23 mouse cellular contexts compared by ENCODE assay signal in the genomic region with DNA sequence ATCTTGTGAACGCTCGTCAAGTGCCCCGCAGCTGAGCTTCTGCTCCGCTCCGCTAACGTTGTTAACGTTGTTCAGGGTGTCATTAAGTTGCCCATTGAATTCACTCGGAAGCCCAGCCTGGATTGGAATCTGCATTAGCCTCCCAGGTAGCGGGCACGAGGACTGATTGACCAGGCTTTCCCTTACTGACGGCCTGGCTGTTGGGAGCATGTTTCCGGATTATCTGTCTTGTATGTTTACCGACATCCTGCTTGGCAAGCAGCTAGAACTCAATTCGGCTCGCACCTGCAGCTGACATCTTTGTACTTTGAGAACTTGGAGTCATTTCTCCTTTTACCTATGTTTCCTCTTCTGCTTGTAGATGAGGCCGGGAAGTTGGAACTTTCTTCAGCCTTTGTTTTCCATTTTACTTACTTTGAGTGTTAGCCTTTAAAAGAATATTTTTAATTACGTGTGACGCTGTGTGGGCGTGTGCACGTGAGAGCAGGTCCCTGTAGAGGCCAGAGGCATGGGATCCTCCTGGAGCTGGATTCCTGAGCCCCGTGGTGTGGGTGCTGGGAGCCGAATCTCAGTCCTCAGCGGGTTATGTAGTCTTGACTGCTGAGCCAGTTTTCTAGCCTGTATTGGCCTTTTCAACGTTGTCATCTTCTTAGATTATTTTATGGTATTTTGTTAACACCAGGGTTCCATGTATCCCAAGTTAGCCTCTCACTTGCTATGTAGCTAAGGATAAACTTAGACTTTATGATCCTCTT. TPM values are rescaled to one million over a fixed set of nuclear protein-coding genes. Genes with fewer than 3 reads are reported as not detected.
DNase-seq lines count a peak whose midpoint lies in the region; ATAC-seq and TF ChIP-seq lines count a peak whose summit lies in the region.
"Had no signal": no experiment of that assay in that cellular context is flagged by ENCODE, and none has a peak within 500 bp of the region (broad histone marks: within the 10 kb centered on the region; RNA-seq: fewer than 3 reads in every experiment).

No protein-coding gene starts in this region.

- H3K4me1 ChIP-seq in megakaryocyte, embryonic 14.5 days = peaks cover 23% of the 10 kb centered on the region
- peaks cover 12% of the 10 kb centered on the region; the same call in 1 of the 2 replicates for H3K4me1 ChIP-seq in liver, embryonic 11.5 days (replicated peaks; ENCODE audit: control insufficient read depth, insufficient read depth, low read length)
- peaks cover 11% of the 10 kb centered on the region for H3K4me1 ChIP-seq in liver, postnatal 0 days (ENCODE audit: insufficient read depth)
- peaks cover 10% of the 10 kb centered on the region for H3K4me1 ChIP-seq in hindbrain, embryonic 16.5 days (ENCODE audit: control insufficient read depth, insufficient read depth, low read depth, low read length)
- H3K4me1 ChIP-seq: stomach, embryonic 15.5 days had no signal

- TF ChIP-seq EP300 in liver, postnatal 0 days (IDR thresholded peaks at IDR 0.05; ENCODE audit: low read depth) = no peak

- peak; percentile 73 for DNase-seq in heart, adult 11 months
- no peak for DNase-seq in heart, postnatal 14 days
- no peak for DNase-seq in liver, embryonic 11.5 days (ENCODE audit: low spot score)
- DNase-seq in liver, postnatal 0 days = no peak
- no peak for DNase-seq in left cerebral cortex, postnatal 10 days (ENCODE audit: extremely low spot score in 1 of 2, low spot score in 2 of 2)
- DNase-seq: cerebellum, adult 18-20 months; cerebellum, postnatal 36 days; gastrocnemius, postnatal 10 days; kidney, adult 18-20 months; layer of hippocampus, adult 9-11 months had no signal

- no peaks in the 10 kb centered on the region for H3K27me3 ChIP-seq in megakaryocyte, embryonic 14.5 days (replicated peaks)
- H3K27me3 ChIP-seq in liver, embryonic 11.5 days (replicated peaks; ENCODE audit: control insufficient read depth, insufficient read depth, low read length) = no peaks in the 10 kb centered on the region
- no peaks in the 10 kb centered on the region for H3K27me3 ChIP-seq in liver, postnatal 0 days (ENCODE audit: insufficient read depth, low read length)
- H3K27me3 ChIP-seq in hindbrain, embryonic 16.5 days (replicated peaks; ENCODE audit: control insufficient read depth, insufficient read depth, low read length) = no peaks in the 10 kb centered on the region
- H3K27me3 ChIP-seq: embryonic facial prominence, embryonic 15.5 days; hindbrain, embryonic 12.5 days; Patski; stomach, embryonic 15.5 days had no signal

- H3K36me3 ChIP-seq in megakaryocyte, embryonic 14.5 days (replicated peaks; ENCODE audit: low read length) = peaks cover 8% of the 10 kb centered on the region
- no peaks in the 10 kb centered on the region for H3K36me3 ChIP-seq in liver, embryonic 11.5 days (ENCODE audit: control insufficient read depth, insufficient read depth, low read length)
- 0 out of 2 replicates have a peak, but pooled peaks cover 2% of the 10 kb centered on the region for H3K36me3 ChIP-seq in liver, postnatal 0 days (replicated peaks; ENCODE audit: insufficient read depth, low read length)
- H3K36me3 ChIP-seq in hindbrain, embryonic 16.5 days (ENCODE audit: control insufficient read depth, insufficient read depth, low read length) = no peaks in the 10 kb centered on the region
- H3K36me3 ChIP-seq: embryonic facial prominence, embryonic 15.5 days; forebrain, embryonic 10.5 days; hindbrain, embryonic 12.5 days; stomach, embryonic 15.5 days had no signal

- H3K4me3 ChIP-seq in megakaryocyte, embryonic 14.5 days (replicated peaks) = peak overlapping the region; percentile 44
- peak overlapping the region; percentile 96 for H3K4me3 ChIP-seq in liver, embryonic 11.5 days (ENCODE audit: low read depth, low read length)
- peak overlapping the region; percentile 88 for H3K4me3 ChIP-seq in liver, postnatal 0 days (ENCODE audit: low read depth, low read length)
- H3K4me3 ChIP-seq in hindbrain, embryonic 16.5 days (ENCODE audit: low read length) = no peak overlapping the region
- H3K4me3 ChIP-seq: embryonic facial prominence, embryonic 15.5 days; forebrain, embryonic 10.5 days; hindbrain, embryonic 12.5 days; stomach, embryonic 15.5 days had no signal

- peak overlapping the region; percentile 82 for H3K4me2 ChIP-seq in liver, embryonic 11.5 days
- H3K4me2 ChIP-seq in liver, postnatal 0 days (ENCODE audit: low read depth, low read length) = peak overlapping the region; percentile 66
- H3K4me2 ChIP-seq in hindbrain, embryonic 16.5 days (ENCODE audit: low read length) = no peak overlapping the region
- H3K4me2 ChIP-seq: embryonic facial prominence, embryonic 15.5 days; hindbrain, embryonic 12.5 days; midbrain, embryonic 11.5 days; stomach, embryonic 15.5 days had no signal

- intact Hi-C loops in heart, postnatal 14 days (cut with DNase I) = no loop called here
- intact Hi-C loops in left cerebral cortex, postnatal 10 days (cut with DNase I) = no loop called here

- WGBS in liver, embryonic 11.5 days = 90% methylated on average over 24 of the region's 24 CpGs
- WGBS in liver, postnatal 0 days (ENCODE audit: insufficient replicate concordance) = 86% methylated on average over 24 of the region's 24 CpGs
- WGBS in hindbrain, embryonic 16.5 days = 87% methylated on average over 24 of the region's 24 CpGs

- TF ChIP-seq CTCF in liver, postnatal 0 days (IDR thresholded peaks at IDR 0.05; ENCODE audit: low read depth) = no peak

- peak overlapping the region; percentile 35 for H3K9ac ChIP-seq in liver, embryonic 11.5 days (ENCODE audit: low read depth, low read length)
- H3K9ac ChIP-seq in liver, postnatal 0 days (replicated peaks) = peak overlapping the region; percentile 45
- H3K9ac ChIP-seq in hindbrain, embryonic 16.5 days (ENCODE audit: low read depth, low read length) = no peak overlapping the region
- H3K9ac ChIP-seq: embryonic facial prominence, embryonic 15.5 days; hindbrain, embryonic 12.5 days; stomach, embryonic 15.5 days had no signal

- no peak for ATAC-seq in megakaryocyte, adult 5-6 weeks (ENCODE audit: poor library complexity, severe bottlenecking)
- ATAC-seq in liver, embryonic 11.5 days (replicated peaks; ENCODE audit: low FRiP score) = no peak
- ATAC-seq in liver, postnatal 0 days = no peak
- no peak for ATAC-seq in hindbrain, embryonic 16.5 days
- ATAC-seq: CD4-positive, CD25-positive, alpha-beta regulatory T cell, adult 4 months; forebrain, embryonic 16.5 days; Patski had no signal

- 0 out of 2 replicates have a peak overlapping the region, but pooled peaks have one; percentile 35 for H3K27ac ChIP-seq in liver, embryonic 11.5 days (ENCODE audit: low read depth, low read length)
- H3K27ac ChIP-seq in liver, postnatal 0 days (ENCODE audit: low read depth) = peak overlapping the region; percentile 97
- no peak overlapping the region for H3K27ac ChIP-seq in hindbrain, embryonic 16.5 days (ENCODE audit: low read depth, low read length)
- H3K27ac ChIP-seq: embryonic facial prominence, embryonic 15.5 days; forebrain, embryonic 10.5 days; hindbrain, embryonic 12.5 days; kidney, postnatal 0 days; macrophage; stomach, embryonic 15.5 days had no signal

- no peaks in the 10 kb centered on the region for H3K9me3 ChIP-seq in megakaryocyte, embryonic 14.5 days
- H3K9me3 ChIP-seq in liver, embryonic 11.5 days (ENCODE audit: control insufficient read depth, low read length) = no peaks in the 10 kb centered on the region
- no peaks in the 10 kb centered on the region for H3K9me3 ChIP-seq in liver, postnatal 0 days (ENCODE audit: low read length)
- H3K9me3 ChIP-seq in hindbrain, embryonic 16.5 days (ENCODE audit: control insufficient read depth, low read length) = no peaks in the 10 kb centered on the region
- H3K9me3 ChIP-seq: embryonic facial prominence, embryonic 15.5 days; forebrain, embryonic 10.5 days; hindbrain, embryonic 12.5 days; stomach, embryonic 15.5 days had no signal

RNA-seq across cellular contexts. Expression of a gene that starts 2.5 kb away (rescaled TPM):
- 10 to 100 TPM; 19.1 to 20.0 TPM for total RNA-seq in heart, postnatal 14 days (2021)
- polyA plus RNA-seq in megakaryocyte, embryonic 14.5 days (2012; ENCODE audit: insufficient read depth, low replicate concordance) = 12.5 and 17.8 TPM in 2 replicates
- total RNA-seq in megakaryocyte, adult 5-6 weeks (2015) = 26.5 and 31.4 TPM in 2 replicates
- 49.0 and 58.6 TPM in 2 replicates for total RNA-seq in megakaryocyte, adult 5-6 weeks (2017)
- polyA plus RNA-seq in liver, embryonic 11.5 days (2014; fragmentation: Nextera tagmentation; extraction: Ambion mirVana) = 82.6 and 83.6 TPM in 2 replicates
- polyA plus RNA-seq in liver, postnatal 0 days (2015; fragmentation: Nextera tagmentation; extraction: Ambion mirVana) = 45.6 and 49.5 TPM in 2 replicates
- 44.6 and 47.9 TPM in 2 replicates for polyA plus RNA-seq in hindbrain, embryonic 16.5 days (2015; fragmentation: Nextera tagmentation; extraction: Ambion mirVana)
- total RNA-seq in left cerebral cortex, postnatal 10 days (2021) = 10 to 100 TPM; 46.3 to 46.6 TPM
